Mouse (Mus musculus) cerebellum, postnatal 14 days (tissue): ENCODE measurements around the gene Arhgef33.
"Not testable (repeated sequence)": the region's sequence is repeated elsewhere in the genome, so short reads cannot be mapped to it uniquely, and the experiment has no call there.

Experiments
- DNase-seq, 2 experiments: peaks; one replicate each; pipeline ENCODE4 v3.0.0; 2021; ENCODE audit warnings: mixed read lengths in 2 of 2

Gene Arhgef33

GRCm38 (mm10) chr17:80307251-80307650 is at the start of gene Arhgef33:
Arhgef33 (plus strand) TSS chr17:80307407.
- no peak for DNase-seq

DNA sequence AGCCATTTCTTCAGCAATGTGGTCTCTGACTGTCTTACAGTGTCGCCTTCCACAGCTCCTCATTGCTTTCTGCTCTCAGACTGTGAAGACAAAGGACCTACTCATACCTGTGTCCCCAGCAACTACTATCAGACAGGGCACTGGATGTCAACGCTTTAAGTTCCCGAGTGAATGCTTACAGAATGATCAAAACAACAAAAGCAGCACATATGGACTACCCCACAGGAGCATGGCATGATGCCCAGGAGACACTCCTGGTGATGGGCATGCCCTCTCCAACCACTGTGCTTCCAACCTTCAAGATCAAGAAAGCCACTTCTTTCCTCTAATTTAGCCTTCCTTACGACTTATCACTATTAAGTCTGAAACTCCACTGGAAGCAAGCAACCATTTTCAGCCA is 40.1 kb upstream of the Arhgef33 start:
- DNase-seq = peak; percentile 49 to 64

DNA sequence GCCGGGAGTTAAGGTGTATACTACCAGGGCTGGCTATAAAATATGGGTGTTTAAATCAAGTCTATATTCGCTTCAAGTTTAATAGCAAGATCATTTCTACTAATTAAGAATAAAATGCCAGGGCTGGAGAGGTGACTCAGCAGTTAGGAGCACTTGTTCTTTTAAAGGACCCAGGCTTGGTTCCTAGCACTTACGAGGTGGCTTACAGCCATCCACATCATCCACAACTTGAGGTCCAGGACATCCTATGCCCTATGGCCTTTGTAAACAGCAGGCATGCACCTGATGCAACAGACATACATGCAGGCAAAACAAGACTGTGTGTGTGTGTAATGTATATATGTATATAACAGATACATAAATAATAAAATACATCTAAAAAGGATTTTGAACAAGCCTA is 39.1 kb upstream of the Arhgef33 start:
- no peak for DNase-seq

DNA sequence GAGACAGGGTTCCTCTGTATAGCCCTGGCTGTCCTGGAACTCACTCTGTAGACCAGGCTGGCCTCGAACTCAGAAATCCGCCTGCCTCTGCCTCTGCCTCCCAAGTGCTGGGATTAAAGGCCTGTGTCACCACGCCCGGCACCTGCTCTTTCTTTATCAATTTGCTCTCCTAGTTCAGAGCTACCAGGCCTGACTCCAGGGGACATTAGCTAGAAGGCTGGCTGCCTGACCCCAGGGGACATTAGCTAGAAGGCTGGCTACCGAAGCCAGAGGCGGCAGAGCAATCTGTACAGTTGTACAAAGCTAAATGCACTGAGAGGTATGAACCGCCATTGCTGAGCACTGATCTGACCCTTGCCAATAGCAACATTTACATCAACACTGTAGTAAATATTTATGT is 36.6 kb upstream of the Arhgef33 start:
- DNase-seq = not testable (repeated sequence)

GRCm38 (mm10) chr17:80278255-80278654 is 29.0 kb upstream of the Arhgef33 start:
- no peak for DNase-seq

- no peak for DNase-seq
These were observed 27.7 kb upstream of the Arhgef33 start for GRCm38 (mm10) chr17:80279340-80280070.

GRCm38 (mm10) chr17:80284446-80284845 is 22.8 kb upstream of the Arhgef33 start:
- no peak for DNase-seq

GRCm38 (mm10) chr17:80288012-80288411 is 19.2 kb upstream of the Arhgef33 start:
- DNase-seq = no peak

- no peak for DNase-seq
These were observed 17.7 kb upstream of the Arhgef33 start for GRCm38 (mm10) chr17:80289280-80290073.

DNA sequence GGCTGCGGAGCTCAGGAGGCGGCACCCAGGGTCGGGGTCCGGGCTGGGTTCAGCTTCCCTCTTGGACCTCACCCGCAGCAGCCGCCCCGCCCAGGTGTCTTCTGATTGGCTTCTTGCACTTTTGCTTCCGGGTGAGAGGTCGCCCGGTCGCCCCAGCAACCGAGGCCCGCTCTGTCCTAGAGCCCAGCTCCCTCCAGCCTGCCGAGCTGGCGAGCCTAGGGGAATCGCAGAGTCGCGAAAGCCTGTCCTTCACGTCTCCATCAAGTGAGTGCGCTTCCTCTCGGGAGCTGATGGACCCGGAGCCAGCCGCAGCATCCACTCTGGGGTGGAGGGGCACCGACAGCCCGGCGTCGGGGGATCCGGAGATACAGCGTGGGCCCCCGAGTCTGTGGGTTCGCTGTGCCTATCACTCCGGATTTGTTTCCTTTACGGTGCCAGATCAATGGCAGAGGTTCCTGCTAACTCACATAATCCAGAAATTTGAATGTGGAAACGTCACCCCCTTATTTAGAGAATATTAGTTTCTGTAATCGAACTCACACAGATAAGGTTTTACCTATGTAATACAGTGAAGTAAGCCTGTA is 17.0 kb upstream of the Arhgef33 start, which contains the start of the genes Morn2 and Dhx57:
TSS of gene Morn2 (plus strand) at position 130 of the 584 bp plus-strand sequence.
TSS of gene Dhx57 (minus strand) at position 403 of the 584 bp plus-strand sequence.
- DNase-seq = peak; percentile 99

GRCm38 (mm10) chr17:80291148-80291547 is 16.1 kb upstream of the Arhgef33 start:
- peak; percentile 55 to 56 for DNase-seq

DNA sequence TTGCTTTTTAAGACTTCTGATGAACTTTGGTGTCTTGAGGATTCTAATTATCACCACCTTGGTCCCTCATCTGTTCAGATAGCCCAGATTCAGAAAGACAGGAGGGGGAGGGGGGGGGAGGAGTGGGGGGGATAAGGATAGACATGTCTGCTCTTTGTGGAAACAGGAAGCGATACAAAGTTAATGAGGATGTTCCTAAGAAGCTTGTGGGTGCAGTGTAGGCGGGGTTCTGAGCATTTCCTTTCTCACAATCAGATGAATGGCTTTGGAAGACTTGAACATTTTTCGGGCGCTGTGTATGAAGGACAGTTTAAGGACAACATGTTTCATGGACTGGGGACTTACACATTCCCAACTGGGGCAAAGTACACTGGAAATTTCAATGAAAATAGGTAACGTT is 11.9 kb upstream of the Arhgef33 start:
- no peak for DNase-seq

GRCm38 (mm10) chr17:80298844-80299243 is 8.4 kb upstream of the Arhgef33 start:
- DNase-seq = no peak

GRCm38 (mm10) chr17:80311761-80312160 is 4.6 kb downstream of the Arhgef33 start:
- DNase-seq = no peak

- DNase-seq = no peak
These were observed 5.2 kb downstream of the Arhgef33 start for GRCm38 (mm10) chr17:80312405-80312804.

GRCm38 (mm10) chr17:80322228-80322627 is 15.0 kb downstream of the Arhgef33 start:
- no peak for DNase-seq

DNA sequence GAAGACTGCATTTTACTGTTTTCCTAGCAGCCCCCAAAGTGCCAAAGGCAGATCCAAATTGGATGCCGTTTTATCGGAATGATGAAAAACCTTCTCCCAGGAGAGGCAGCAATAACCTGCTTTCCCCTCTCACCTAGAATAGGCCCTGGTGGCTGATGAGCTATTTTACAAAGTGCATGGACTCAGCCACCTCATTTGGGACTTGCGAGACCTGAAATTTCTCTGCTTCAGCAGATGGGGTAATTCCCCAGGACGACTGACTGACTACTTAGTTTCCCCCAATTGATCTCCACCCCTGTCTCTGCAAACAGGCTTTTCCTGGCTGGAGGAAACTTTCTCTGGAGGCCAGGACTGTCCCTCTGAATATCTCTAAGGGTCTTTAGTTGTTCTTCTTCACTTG is 15.8 kb downstream of the Arhgef33 start:
- no peak for DNase-seq

- no peak for DNase-seq
These were observed 16.5 kb downstream of the Arhgef33 start for GRCm38 (mm10) chr17:80323658-80324057.

DNA sequence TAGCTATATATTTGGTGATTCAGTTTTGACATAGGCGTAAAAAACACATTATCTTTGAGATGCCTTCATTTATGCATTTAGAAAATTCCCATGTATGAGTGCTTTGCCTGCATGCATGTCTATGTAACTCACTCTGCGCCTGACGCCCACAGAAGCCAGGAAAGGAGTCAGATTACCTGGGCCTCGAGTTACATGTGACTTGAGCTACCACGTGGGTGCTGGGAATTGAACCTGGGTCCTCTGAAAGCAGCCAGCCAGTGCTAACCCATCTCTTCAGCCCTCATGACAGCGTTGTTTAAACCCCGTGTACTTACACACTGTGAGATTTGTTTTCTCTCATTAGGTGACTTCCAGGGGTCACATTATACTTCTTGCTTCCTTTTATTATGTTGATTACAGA is 17.3 kb downstream of the Arhgef33 start:
- DNase-seq = no peak

DNA sequence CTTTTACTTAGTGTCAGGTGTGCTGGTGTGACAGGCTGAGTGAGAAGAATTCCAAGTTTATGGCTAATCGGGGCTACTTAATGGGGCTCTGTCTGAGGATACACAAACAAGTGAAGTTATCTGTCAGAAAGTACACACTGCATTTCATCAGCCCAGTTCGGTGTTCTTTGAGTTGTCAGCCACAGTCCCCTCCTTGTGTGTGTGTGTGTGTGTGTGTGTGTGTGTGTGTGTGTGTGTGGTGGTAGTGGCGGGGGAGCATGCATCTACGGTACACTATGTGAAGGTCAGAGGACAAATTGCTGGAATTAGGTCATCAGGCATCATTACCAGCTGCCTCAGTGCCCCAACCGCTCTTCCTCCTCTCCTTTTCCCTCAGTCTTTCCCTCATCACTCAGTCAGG is 18.2 kb downstream of the Arhgef33 start:
- DNase-seq = no peak

- DNase-seq = no peak
These were observed 19.2 kb downstream of the Arhgef33 start for GRCm38 (mm10) chr17:80326431-80326830.

DNA sequence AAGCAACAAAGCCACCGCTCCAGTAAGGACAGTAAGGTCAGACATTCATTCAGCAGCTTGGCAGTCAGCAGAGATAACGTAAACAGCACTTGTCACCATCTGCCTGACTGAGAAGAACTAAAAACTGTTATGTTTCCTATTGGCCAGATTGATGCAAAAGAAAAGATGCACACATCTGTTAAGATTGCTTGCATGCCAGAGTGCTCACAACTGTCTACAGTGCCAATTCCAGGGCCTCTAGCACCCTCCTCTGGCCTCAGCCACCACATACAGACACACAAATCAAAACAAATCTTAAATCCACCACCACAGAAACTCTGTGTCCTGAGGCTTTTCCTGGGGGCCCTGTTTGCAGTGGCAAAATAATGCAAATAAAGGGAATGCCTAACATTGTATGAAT is 25.2 kb downstream of the Arhgef33 start:
- no peak for DNase-seq

DNA sequence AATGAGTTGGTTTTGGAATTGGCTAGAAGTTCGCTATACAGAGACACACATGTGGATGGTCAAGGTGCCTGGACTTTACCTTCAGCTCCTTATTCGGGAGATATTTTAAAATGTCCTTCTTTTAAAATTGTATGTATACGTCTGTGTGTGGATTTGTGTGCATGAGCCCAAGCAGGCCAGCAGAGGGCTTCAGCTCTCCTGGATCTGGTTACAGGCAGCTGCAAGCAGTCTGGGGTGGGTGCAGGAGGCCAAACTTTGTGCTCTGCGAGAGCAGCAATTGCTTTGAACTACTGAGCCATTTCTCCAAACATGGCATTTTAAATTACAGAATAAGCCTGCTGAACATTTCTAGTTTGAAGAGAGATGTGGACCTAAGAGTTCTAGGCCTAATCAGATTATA is 38.1 kb downstream of the Arhgef33 start:
- peak in 1 of 2 experiments; percentile 1 for DNase-seq
